Mouse (Mus musculus) intestine, embryonic 16.5 days (tissue): ENCODE data around the gene Afg3l1. TPM values are rescaled to one million over a fixed set of nuclear protein-coding genes. Genes with fewer than 3 reads are reported as not detected.
"Not testable (repeated sequence)": the region's sequence is repeated elsewhere in the genome, so short reads cannot be mapped to it uniquely, and the experiment has no call there.

Experiments
- ATAC-seq: fragments of 200-750 bp; cut with Nextera tagmentation; 2 replicates; pipeline ENCODE4 v1.8.0; 2017; ENCODE audit warnings: moderate TSS enrichment, moderate library complexity
- H3K27ac ChIP-seq: fragments of 300-500 bp; sonication (generic); 2 replicates; pipeline ENCODE4 v1.5.1; 2014; ENCODE audit warnings: mild to moderate bottlenecking, low read length
- H3K27me3 ChIP-seq: fragments of 300-500 bp; sonication (generic); replicated peaks from 2 replicates; pipeline ENCODE4 v1.6.1; 2014; ENCODE audit warnings: low read length, control low read depth, mixed read lengths; ENCODE audit not compliant: control insufficient read depth, insufficient read depth
- H3K36me3 ChIP-seq: fragments of 300-500 bp; sonication (generic); 2 replicates; pipeline ENCODE4 v1.6.1; 2014; ENCODE audit warnings: low read length, control low read depth; ENCODE audit not compliant: control insufficient read depth, insufficient read depth
- H3K4me1 ChIP-seq: fragments of 300-500 bp; sonication (generic); 2 replicates; pipeline ENCODE4 v1.6.1; 2014; ENCODE audit warnings: low read length, control low read depth, mixed read lengths; ENCODE audit not compliant: control insufficient read depth, insufficient read depth
- H3K4me2 ChIP-seq: fragments of 300-500 bp; sonication (generic); 2 replicates; pipeline ENCODE4 v1.6.1; 2014; ENCODE audit warnings: low read depth, low read length, control low read depth
- H3K4me3 ChIP-seq: fragments of 300-500 bp; sonication (generic); 2 replicates; pipeline ENCODE4 v1.5.1; 2014; ENCODE audit warnings: mild to moderate bottlenecking, low read length
- H3K9ac ChIP-seq: fragments of 300-500 bp; sonication (generic); 2 replicates; pipeline ENCODE4 v1.6.1; 2014; ENCODE audit warnings: low read depth, low read length
- H3K9me3 ChIP-seq: fragments of 300-500 bp; sonication (generic); 2 replicates; pipeline ENCODE4 v1.6.1; 2016; ENCODE audit warnings: low read length, control low read depth; ENCODE audit not compliant: control insufficient read depth
- WGBS: fragments of 180-500 bp; shearing (Covaris S2); extraction: QIAGEN DNeasy Blood & Tissue Kit; methylation state at CpG from one replicate; pipeline ENCODE4 v1.1.7; 2014; 5-methylcytosine and 5-hydroxymethylcytosine counted together
- polyA plus RNA-seq: library from polyadenylated mRNA; unstranded; fragments of >200 nt; fragmentation: Nextera tagmentation; extraction: Ambion mirVana; gene quantifications from 2 replicates; pipeline ENCODE4 v1.2.1, GENCODE M21; 2015

The Afg3l1 gene
- polyA plus RNA-seq, 1 experiment from 2014 or later = 48.7 TPM

GRCm38 (mm10) chr8:123453951-123454350 lies 23.8 kb upstream of the Afg3l1 start:
- no peak overlapping the region for H3K9ac ChIP-seq
- no peaks in the 10 kb centered on the region for H3K4me1 ChIP-seq
- no peaks in the 10 kb centered on the region for H3K27me3 ChIP-seq
- H3K36me3 ChIP-seq = peaks cover 9% of the 10 kb centered on the region
- no peak for ATAC-seq
- H3K4me2 ChIP-seq = no peak overlapping the region
- no peak overlapping the region for H3K4me3 ChIP-seq
- no peaks in the 10 kb centered on the region for H3K9me3 ChIP-seq
- 87% methylated on average over 5 of the region's 5 CpGs for WGBS
- H3K27ac ChIP-seq = no peak overlapping the region

- H3K27ac ChIP-seq = no peak overlapping the region
- no peaks in the 10 kb centered on the region for H3K4me1 ChIP-seq
- H3K4me3 ChIP-seq = no peak overlapping the region
- H3K9ac ChIP-seq = no peak overlapping the region
- 94% methylated on average over 6 of the region's 6 CpGs for WGBS
- H3K36me3 ChIP-seq = peaks cover 9% of the 10 kb centered on the region
- no peaks in the 10 kb centered on the region for H3K9me3 ChIP-seq
- no peak for ATAC-seq
- H3K27me3 ChIP-seq = no peaks in the 10 kb centered on the region
- H3K4me2 ChIP-seq = no peak overlapping the region
Observed at GRCm38 (mm10) chr8:123454559-123454958, 23.1 kb upstream of the Afg3l1 start.

GRCm38 (mm10) chr8:123463651-123464050 lies 14.1 kb upstream of the Afg3l1 start:
- no peaks in the 10 kb centered on the region for H3K9me3 ChIP-seq
- no peak for ATAC-seq
- 84% methylated on average over 4 of the region's 4 CpGs for WGBS
- no peak overlapping the region for H3K27ac ChIP-seq
- no peak overlapping the region for H3K4me2 ChIP-seq
- no peaks in the 10 kb centered on the region for H3K27me3 ChIP-seq
- no peaks in the 10 kb centered on the region for H3K4me1 ChIP-seq
- no peak overlapping the region for H3K9ac ChIP-seq
- no peak overlapping the region for H3K4me3 ChIP-seq
- H3K36me3 ChIP-seq = no peaks in the 10 kb centered on the region; the same call in 1 of the 2 replicates

- no peak overlapping the region for H3K4me2 ChIP-seq
- no peaks in the 10 kb centered on the region for H3K9me3 ChIP-seq
- no peak for ATAC-seq
- H3K9ac ChIP-seq = no peak overlapping the region
- no peaks in the 10 kb centered on the region for H3K36me3 ChIP-seq
- no peak overlapping the region for H3K27ac ChIP-seq
- no peaks in the 10 kb centered on the region for H3K4me1 ChIP-seq
- WGBS = 74% methylated on average over 3 of the region's 3 CpGs
- H3K27me3 ChIP-seq = no peaks in the 10 kb centered on the region
- no peak overlapping the region for H3K4me3 ChIP-seq
Observed at GRCm38 (mm10) chr8:123467476-123467875, 10.2 kb upstream of the Afg3l1 start.

- ATAC-seq = not testable (repeated sequence)
Observed at GRCm38 (mm10) chr8:123472991-123473390, 4.7 kb upstream of the Afg3l1 start.

GRCm38 (mm10) chr8:123474549-123474948 lies 3.2 kb upstream of the Afg3l1 start:
- H3K4me1 ChIP-seq = peaks cover 14% of the 10 kb centered on the region
- 70% methylated on average over 5 of the region's 5 CpGs for WGBS
- not testable (repeated sequence) for ATAC-seq, H3K9ac ChIP-seq, H3K36me3 ChIP-seq, H3K27ac ChIP-seq, H3K9me3 ChIP-seq, H3K27me3 ChIP-seq, H3K4me3 ChIP-seq, H3K4me2 ChIP-seq

More at GRCm38 (mm10) chr8:123472991-123473390, 4.7 kb upstream of the Afg3l1 start:
- not testable (repeated sequence) for H3K9me3 ChIP-seq, H3K9ac ChIP-seq, H3K27ac ChIP-seq, H3K36me3 ChIP-seq, H3K4me3 ChIP-seq, H3K4me2 ChIP-seq, H3K27me3 ChIP-seq, H3K4me1 ChIP-seq
- WGBS = 44% methylated on average over 6 of the region's 6 CpGs

GRCm38 (mm10) chr8:123476911-123477736 lies 579 bp upstream of the Afg3l1 start:
- peak; percentile 35 for ATAC-seq
- Histone ChIP-seq H3K4me1 (peaks cover 14% of the 10 kb centered on the region), H3K27me3 (no peaks in the 10 kb centered on the region), H3K9ac (peak overlapping the region; percentile 93), H3K36me3 (0 out of 2 replicates have a peak, but pooled peaks cover 6% of the 10 kb centered on the region), H3K4me2 (peak overlapping the region; percentile 76), H3K27ac (peak overlapping the region; percentile 95; the same call in 1 of the 2 replicates), H3K9me3 (no peaks in the 10 kb centered on the region), H3K4me3 (peak overlapping the region; percentile 85)
- WGBS = 8% methylated on average over 34 of the region's 34 CpGs

GRCm38 (mm10) chr8:123478456-123479218 lies 934 bp downstream of the Afg3l1 start:
- H3K9me3 ChIP-seq = no peaks in the 10 kb centered on the region
- peak; percentile 14 for ATAC-seq
- peak overlapping the region; percentile 93 for H3K9ac ChIP-seq

GRCm38 (mm10) chr8:123482627-123483026 lies 4.9 kb downstream of the Afg3l1 start:
- H3K27ac ChIP-seq = no peak overlapping the region
- no peak overlapping the region for H3K4me2 ChIP-seq
- no peak for ATAC-seq
- peaks cover 9% of the 10 kb centered on the region for H3K4me1 ChIP-seq
- no peak overlapping the region for H3K9ac ChIP-seq
- no peak overlapping the region for H3K4me3 ChIP-seq
- no peaks in the 10 kb centered on the region for H3K9me3 ChIP-seq
- peaks cover 32% of the 10 kb centered on the region for H3K36me3 ChIP-seq
- no peaks in the 10 kb centered on the region for H3K27me3 ChIP-seq
- 88% methylated on average over 7 of the region's 7 CpGs for WGBS

More at GRCm38 (mm10) chr8:123478456-123479218, 934 bp downstream of the Afg3l1 start:
- Histone ChIP-seq H3K27me3 (no peaks in the 10 kb centered on the region), H3K4me2 (peak overlapping the region; percentile 67), H3K36me3 (peaks cover 11% of the 10 kb centered on the region; the same call in 1 of the 2 replicates), H3K4me1 (peaks cover 14% of the 10 kb centered on the region), H3K4me3 (peak overlapping the region; percentile 85), H3K27ac (peak overlapping the region; percentile 95)
- WGBS = 33% methylated on average over 16 of the region's 16 CpGs
